26 mouse cellular contexts compared by ENCODE assay signal in genomic region chr7:65820391-65820790, GRCm38 (mm10). TPM values are rescaled to one million over a fixed set of nuclear protein-coding genes. Genes with fewer than 3 reads are reported as not detected.
"Had no signal": no experiment of that assay in that cellular context is flagged by ENCODE, and none has a peak within 500 bp of the region (broad histone marks: within the 10 kb centered on the region; RNA-seq: fewer than 3 reads in every experiment).

No protein-coding gene starts in this region.

- H3K4me2 ChIP-seq: heart, embryonic 11.5 days; heart, embryonic 13.5 days; heart, embryonic 15.5 days; hindbrain, embryonic 14.5 days; intestine, embryonic 15.5 days; limb, embryonic 12.5 days; liver, embryonic 11.5 days; liver, embryonic 13.5 days had no signal

- H3K27ac ChIP-seq: gastrocnemius, adult 2 months; heart, adult 2 months; heart, embryonic 13.5 days; heart, embryonic 15.5 days; hindbrain, embryonic 10.5 days; hindbrain, embryonic 14.5 days; intestine, embryonic 15.5 days; layer of hippocampus, adult 2 months; left cerebral cortex, adult 2 months; limb, embryonic 10.5 days; limb, embryonic 12.5 days; liver, embryonic 13.5 days had no signal

- ATAC-seq: hindbrain, embryonic 16.5 days; inflammation-experienced regulatory T-cells, adult 6 months; intestine, embryonic 15.5 days; intestine, postnatal 0 days had no signal

- DNase-seq: gastrocnemius, adult 2 months; gastrocnemius, postnatal 10 days; gastrocnemius, postnatal 25 days; heart, adult 2 months; heart, postnatal 14 days; heart, postnatal 36 days; kidney, adult 18-20 months; kidney, postnatal 10 days; kidney, postnatal 25 days; kidney, postnatal 4 days; liver; liver, embryonic 13.5 days had no signal

- H3K9me3 ChIP-seq: heart, embryonic 15.5 days; intestine, embryonic 15.5 days; limb, embryonic 10.5 days had no signal

- H3K27me3 ChIP-seq: heart, embryonic 13.5 days; heart, embryonic 15.5 days; intestine, embryonic 15.5 days; limb, embryonic 12.5 days; liver, embryonic 13.5 days had no signal

- H3K9ac ChIP-seq: heart, embryonic 13.5 days; heart, embryonic 15.5 days; hindbrain, embryonic 14.5 days; intestine, embryonic 15.5 days; limb, embryonic 12.5 days; liver, embryonic 13.5 days had no signal

- H3K4me3 ChIP-seq: gastrocnemius, adult 2 months; heart, adult 2 months; heart, embryonic 13.5 days; heart, embryonic 15.5 days; hindbrain, embryonic 10.5 days; intestine, embryonic 15.5 days; layer of hippocampus, adult 2 months; left cerebral cortex, adult 2 months; limb, embryonic 10.5 days; limb, embryonic 12.5 days; liver, embryonic 13.5 days had no signal

- H3K36me3 ChIP-seq: heart, embryonic 13.5 days; heart, embryonic 15.5 days; hindbrain, embryonic 10.5 days; intestine, embryonic 15.5 days; limb, embryonic 10.5 days; limb, embryonic 12.5 days; liver, embryonic 13.5 days had no signal

- H3K4me1 ChIP-seq: heart, embryonic 13.5 days; heart, embryonic 15.5 days; intestine, embryonic 15.5 days; limb, embryonic 12.5 days had no signal

RNA-seq across cellular contexts. Expression of gene Pcsk6, which starts 41.1 kb away (rescaled TPM):
- polyA plus RNA-seq: inflammation-experienced regulatory T-cells, adult 6 months had no signal
